Mouse (Mus musculus): Measurements from ENCODE around the gene Glul.
A peak's percentile ranks its signal among the peaks of the same experiment; 100 is the strongest.
"Not testable (repeated sequence)": the region's sequence is repeated elsewhere in the genome, so short reads cannot be mapped to it uniquely, and the experiment has no call there.

Gene Glul

DNA sequence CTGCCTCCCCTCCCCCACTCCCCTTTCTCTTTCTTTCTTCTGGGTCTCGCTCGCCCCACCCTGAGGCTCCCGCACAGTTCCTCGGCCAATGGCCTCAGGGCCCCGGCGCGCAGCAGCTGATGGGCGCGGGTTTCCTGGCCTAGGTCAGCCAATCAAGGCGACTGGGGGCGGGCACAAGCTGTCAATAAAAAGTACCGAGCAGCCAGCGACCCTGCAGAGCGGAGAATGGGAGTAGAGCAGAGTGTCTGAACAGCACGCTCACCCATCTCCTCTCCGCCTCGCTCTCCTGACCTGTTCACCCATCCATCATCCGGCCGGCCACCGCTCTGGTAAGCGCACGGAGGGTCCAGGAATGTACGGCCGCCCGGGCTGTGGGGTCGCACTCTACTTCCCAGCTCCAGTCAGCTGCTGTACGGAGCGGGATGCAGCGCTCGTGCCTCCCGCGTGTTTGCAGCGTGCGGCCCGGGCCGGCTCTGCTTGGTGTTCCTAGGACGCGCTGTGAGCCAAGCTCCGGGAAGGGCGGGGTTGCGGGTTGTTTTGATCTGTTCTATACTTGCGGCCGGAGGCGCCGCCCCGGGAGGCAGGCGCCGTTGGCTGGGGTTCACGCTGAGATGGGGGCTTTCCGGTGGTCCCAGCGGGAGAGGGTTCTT is at the start of gene Glul, which contains the start of gene Teddm2:
Gene Glul, plus strand, starts transcription at position 214 of the 650 bp plus-strand sequence.
Gene Teddm2, minus strand, starts transcription at position 498 of the 650 bp plus-strand sequence.
- peak; percentile 95 for DNase-seq (ENCODE audit: low spot score)

DNA sequence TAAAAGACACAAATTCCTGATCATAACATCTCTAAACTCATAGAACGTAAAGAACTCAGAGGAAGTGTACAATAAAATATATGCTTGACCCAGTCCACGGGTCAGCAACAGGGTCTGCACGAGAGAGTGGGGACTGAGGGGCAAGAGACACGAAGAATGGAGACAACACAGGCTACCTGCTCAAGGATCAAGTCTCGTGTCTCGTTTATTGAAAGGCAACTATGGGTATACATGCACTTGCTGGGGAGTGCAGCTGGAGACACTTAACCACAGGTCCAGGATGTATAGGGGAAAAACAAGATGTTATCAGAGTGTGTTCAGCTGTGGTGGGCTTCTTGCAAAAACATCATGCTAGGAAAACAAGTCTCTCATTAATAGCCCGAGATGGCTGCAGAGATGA is 47.0 kb upstream of the Glul start:
- DNase-seq (ENCODE audit: low spot score), result not testable (repeated sequence)

DNA sequence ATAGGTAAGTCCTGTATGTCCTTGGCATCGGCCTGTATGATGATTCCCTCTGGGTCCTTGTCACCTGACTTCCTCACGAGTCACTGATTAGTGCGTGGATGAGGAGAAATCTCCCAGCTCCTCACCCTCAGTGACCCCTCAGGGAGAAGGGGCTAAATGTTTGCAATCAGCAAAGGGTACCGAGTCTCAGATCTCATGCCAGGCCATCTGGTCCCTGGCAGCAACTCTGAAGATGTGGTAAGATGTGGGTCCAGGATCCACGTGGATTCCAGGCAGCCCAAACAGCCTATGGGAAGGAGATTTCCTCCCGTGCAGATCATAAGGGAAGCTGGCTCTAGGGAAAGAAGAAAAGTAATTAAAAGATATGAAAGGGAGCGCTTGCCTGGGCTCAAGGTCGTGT is 43.8 kb upstream of the Glul start:
- DNase-seq (ENCODE audit: low spot score), result no peak

DNA sequence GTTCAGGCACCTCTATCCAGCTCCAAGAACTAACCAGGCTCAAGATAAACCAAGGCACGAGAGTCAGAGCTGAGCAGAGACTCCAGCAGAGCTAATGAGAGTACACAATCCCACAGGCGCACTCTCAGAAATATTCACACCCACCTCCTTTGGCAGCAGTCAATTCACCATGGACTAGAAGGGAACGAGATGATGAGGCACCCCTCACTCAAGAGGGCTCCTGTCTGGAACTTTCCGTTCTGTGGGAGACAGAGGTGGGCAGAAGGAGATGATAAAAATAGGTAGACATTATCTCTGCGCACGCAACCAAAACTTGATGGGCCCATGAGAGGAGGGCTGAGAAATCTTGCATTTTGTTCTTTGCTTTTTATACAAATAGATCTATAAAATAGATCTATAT is 25.7 kb upstream of the Glul start, which contains the start of gene Teddm1b:
Gene Teddm1b, plus strand, starts transcription at position 301 of the 400 bp plus-strand sequence.
- DNase-seq (ENCODE audit: low spot score), result no peak

- DNase-seq (ENCODE audit: low spot score), result not testable (repeated sequence)
Observed at GRCm38 (mm10) chr1:153880391-153880790, 19.4 kb upstream of the Glul start.

- DNase-seq (ENCODE audit: low spot score), result no peak
Observed at GRCm38 (mm10) chr1:153886024-153886633, 13.6 kb upstream of the Glul start.

DNA sequence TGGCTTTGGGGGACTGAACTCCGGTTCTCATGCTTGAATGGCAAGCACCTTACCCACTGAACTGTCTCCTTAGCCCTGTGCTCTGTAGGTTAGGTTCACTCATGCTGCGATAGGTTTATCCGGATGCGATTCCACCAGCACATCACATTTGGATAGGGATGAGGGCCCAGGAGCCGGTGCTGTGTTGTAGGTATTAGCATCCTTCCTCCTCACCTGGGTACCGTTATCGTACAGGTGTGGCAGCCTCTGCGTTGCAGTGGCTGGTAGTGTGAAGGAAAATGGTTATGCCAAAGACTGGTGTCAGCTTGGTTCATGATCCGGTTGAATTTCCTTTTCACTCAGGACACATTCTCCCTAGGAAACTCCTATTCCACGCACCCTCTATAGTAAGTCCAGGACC is 9.6 kb upstream of the Glul start:
- DNase-seq (ENCODE audit: low spot score), result no peak

DNA sequence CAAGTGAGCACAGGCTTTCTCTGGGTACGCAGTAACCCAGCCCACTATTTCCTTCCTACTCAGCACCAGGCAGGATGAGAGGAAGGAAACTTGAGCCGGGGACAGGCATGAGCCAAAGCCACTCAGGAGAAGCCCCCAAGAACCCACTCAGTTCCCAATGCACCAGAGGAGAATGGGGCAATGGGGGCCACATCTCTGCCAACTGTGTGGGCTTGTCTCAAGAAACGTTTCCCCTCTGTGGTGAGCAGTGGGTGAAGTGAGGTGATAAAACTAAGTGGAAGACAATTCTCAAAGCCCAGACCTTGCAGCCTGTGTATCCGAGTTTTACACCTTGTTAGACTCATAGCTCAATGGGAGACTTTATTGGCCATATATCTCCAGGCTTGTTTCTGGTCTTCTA is 8.3 kb upstream of the Glul start, which contains the start of gene Teddm1a:
Gene Teddm1a, plus strand, starts transcription at position 301 of the 400 bp plus-strand sequence.
- DNase-seq (ENCODE audit: low spot score), result no peak

- DNase-seq (ENCODE audit: low spot score), result no peak
Observed at GRCm38 (mm10) chr1:153893746-153894145, 6.0 kb upstream of the Glul start.

DNA sequence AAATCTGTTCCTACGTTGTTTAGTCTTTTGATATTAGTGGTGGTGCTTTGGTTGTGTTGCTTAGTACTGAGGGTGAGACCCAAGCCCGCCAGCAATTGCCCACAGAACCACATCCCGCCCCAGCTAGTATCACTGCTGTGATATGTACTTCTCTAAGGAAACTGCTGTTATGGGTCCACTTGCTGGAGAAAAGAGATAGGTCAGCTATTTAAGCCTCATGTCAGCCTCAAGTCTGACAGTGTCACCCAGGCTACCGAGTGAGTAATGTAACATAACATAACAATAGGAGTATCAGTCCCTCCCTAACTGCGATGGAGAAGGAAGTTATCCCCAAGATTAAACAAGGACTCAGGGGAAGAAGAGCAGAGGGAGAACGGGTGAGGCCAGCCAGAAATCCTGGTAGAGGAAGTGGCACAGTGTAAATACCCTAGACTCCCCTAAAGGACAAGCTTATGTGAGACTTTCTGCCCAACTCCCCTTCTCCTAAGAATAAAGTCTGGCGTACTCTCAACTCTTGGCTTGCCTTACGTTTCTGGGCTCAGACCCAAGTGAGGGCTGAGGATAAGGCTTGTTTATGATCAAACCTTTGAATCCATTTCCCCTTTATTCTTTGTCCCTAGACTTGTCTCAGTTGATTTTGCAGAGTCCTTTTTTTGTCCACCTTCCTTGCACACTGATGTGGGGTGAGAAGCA is 5.4 kb upstream of the Glul start:
- DNase-seq (ENCODE audit: low spot score), result no peak

DNA sequence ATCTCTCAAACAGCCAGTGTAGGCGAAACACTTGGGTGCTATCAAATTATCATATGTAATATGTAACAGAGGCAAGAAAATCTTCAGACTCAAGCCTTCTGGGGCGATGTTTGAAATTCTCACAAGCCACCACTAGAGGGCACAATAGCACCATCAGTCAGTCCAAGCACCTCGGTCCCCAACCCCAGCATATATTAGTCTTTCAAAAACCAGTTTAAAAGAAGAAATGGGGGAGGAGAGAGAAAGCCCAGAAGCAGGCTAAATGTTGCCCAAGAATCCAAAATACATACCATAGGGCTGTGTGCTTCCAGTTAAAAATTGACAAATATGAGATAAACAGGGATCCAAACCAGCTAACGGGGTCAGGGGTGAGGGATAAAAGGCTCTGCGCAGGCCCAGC is 4.8 kb upstream of the Glul start:
- DNase-seq (ENCODE audit: low spot score), result peak; percentile 83

DNA sequence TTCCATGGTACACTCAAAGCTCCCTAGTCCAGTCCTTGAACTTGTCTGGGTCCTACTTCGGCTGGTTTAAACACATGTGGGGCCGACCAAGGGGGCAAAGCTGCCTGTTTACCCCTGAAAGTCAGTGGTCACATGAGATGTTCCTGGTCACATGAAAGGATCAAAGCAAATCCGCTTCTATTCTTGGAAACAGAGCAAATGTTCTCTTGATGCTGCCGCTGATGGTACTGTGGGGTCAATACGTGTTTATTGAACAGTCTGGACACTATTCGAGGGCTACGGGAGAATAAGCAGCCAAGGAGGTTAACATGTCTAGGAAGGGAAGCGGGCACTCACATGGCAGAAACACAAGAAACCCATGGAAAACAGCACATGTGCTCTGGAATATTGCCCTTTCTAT is 2.5 kb upstream of the Glul start:
- no peak for DNase-seq (ENCODE audit: low spot score)

DNA sequence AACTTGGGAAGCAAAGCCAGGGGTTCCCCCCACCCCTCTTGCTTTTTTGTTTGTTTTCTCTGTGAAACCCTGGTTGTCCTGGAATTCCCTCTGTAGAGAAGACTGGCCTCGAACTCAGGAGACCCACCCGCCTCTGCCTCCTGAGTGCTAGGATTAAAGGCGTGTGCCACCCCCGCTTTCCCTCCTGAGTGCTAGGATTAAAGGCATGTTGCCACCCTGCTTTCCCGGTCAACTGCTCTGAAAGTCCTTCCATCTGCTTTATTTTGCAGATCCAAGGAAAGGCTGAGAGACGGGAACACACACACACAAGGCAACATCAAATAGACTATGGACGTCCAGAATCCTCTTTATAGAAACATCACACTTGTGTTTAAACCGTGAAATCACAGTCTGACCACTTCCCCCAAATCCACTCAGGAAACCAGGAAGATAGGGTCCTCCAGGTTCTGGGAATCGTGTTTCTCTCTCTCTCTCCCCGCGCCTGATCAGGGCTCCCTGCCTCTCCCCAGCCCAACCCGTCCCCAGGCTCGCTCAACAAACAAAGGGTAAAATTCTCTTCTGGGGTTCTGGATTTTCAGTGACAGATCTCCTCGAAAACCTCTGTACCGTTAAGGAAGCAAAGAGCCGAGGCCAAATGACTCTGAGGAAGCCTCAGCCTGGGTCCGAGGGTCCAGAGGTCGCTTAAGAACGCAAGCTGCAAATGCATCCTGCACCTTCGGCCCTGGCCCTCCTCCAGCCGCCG is 584 bp upstream of the Glul start:
- DNase-seq (ENCODE audit: low spot score), result no peak

GRCm38 (mm10) chr1:153900381-153900780 is 637 bp downstream of the Glul start:
- DNase-seq (ENCODE audit: low spot score), result no peak

DNA sequence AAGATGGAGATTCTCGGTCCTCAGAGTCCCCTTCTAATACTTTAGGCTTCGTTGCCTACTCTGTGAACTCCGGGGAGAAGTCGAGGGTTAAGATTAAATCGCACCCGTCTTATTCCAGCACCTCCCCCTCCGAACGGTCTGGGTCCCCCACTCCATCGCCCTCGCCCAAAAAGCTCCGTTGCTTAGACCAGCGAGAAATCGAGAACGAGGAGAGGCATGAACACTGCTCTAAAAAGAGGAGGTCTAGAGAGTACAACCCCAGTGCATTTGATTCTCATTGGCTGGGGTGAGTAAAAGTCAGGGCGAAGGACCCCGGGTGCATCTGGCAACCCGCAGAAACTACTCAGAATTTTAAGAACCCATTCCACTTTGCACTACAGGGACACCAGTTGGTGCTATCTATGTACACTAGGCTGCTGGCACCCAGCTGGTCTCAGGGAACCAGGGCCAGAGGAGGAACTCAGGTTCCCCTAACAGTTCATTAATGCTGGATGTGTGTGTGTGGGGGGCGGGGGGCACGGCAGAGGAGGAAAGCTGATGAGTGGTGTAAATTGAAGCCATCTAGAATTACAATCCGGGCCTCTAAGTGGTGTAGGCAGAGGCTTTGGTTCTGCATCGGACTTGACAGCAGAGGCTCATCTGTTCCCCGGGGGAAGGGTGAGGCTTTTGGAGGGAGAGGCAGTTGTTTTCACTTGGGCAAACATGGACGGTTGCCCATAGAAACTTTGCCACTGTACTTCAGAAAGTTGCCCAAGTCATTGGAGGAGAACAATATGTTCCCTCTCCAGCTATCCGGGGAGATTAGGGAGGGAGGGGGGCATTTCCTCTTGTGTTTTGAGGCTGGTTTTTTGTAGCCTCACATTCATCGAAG is 1.4 kb downstream of the Glul start:
- DNase-seq (ENCODE audit: low spot score), result no peak

DNA sequence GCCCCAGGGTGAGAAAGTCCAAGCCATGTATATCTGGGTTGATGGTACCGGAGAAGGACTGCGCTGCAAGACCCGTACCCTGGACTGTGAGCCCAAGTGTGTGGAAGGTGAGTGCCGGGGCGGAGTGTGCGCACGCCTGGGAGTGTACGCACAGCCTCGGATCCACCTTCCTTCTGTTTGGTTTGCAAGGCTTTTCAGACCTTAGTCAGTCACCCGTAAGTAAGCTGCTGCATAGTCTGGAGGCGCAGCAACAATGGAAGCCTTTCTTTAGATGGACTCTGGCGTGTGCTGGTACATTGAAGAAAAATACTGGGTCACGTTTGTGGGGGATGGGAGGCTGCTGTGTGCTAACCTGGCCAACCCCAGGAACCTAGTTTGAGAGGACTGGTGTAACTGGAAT is 3.3 kb downstream of the Glul start:
- no peak for DNase-seq (ENCODE audit: low spot score)

DNA sequence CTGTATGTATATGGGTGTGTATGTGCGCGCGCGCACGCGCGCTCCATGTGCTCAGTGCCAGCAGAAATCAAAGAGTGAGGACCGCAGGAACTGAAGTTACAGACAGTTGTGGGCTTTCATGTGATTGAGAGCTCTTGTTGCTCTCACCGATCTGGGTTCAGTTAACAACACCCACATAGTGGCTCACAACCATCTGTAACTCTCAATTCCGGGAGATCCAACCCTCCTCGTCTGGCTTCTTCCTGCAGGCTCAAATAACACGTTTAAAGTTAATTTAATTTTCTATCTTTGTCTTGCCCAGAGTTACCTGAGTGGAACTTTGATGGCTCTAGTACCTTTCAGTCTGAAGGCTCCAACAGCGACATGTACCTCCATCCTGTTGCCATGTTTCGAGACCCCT is 4.5 kb downstream of the Glul start:
- DNase-seq (ENCODE audit: low spot score), result no peak

GRCm38 (mm10) chr1:153905884-153906283 is 6.1 kb downstream of the Glul start:
- no peak for DNase-seq (ENCODE audit: low spot score)

DNA sequence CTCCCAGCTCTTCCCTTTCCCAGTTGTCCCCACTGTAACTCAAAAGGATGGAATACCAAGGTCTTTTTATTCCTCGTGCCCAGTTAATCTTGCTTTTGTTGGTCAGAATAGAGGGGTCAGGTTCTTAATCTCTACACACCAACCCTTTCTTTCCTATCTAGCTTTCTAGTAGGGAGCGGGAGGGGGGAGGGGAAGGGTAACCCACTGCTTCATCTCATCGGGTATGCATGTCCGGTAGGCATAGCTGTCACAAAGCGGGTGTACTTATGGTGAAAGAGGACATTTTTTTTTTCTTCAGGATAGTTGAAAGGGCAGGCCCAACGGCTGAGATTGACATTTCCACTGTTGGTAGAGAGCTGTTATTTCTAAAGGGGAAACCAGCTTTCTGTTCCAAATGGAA is 8.5 kb downstream of the Glul start:
- DNase-seq (ENCODE audit: low spot score), result no peak

- no peak for DNase-seq (ENCODE audit: low spot score)
Observed at GRCm38 (mm10) chr1:153908741-153909140, 9.0 kb downstream of the Glul start.

DNA sequence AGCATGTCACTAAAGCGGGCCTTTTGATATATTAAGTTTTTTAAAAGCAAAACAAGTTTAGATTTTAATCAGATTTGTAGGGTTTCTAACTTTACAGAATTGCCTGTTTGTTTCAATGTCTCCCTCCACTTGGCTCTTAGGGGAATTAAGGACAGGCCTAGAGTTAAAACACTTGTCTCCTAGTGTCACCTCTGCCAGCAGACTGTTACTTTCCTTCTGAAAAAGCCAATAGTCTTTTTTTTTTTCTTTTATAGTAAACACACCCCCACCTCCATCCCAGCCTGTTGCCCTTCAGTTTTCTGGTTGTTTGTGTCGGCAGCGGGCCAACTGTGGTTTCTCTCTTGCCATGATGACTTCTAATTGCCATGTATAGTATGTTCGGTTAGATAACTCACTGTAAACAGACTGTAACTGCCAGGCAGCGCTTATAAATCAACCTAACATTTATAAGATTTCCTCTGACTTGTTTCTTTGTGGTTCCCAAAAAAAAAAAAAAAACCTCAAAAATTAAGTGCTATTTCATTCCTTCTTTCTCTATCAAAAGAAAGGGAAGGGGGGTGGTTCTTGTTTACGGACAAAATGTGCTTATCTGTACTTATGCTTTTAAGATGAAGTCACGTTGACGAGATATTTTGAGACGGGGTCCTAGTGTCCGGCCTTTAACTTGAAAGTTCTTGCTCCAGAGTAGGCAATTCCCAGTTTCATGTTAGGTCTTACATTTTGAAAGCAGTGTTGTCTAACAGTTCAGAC is 9.6 kb downstream of the Glul start:
- no peak for DNase-seq (ENCODE audit: low spot score)
